Mouse (Mus musculus) neural tube, embryonic 15.5 days (tissue): ENCODE results near the gene Tgif2. TPM values are rescaled to one million over a fixed set of nuclear protein-coding genes. Genes with fewer than 3 reads are reported as not detected.
"Not testable (repeated sequence)": the region's sequence is repeated elsewhere in the genome, so short reads cannot be mapped to it uniquely, and the experiment has no call there.

ENCODE experiments used
- ATAC-seq: fragments of 200-750 bp; cut with Nextera tagmentation; 2 replicates; pipeline ENCODE4 v1.8.0; 2017; ENCODE audit warnings: mild to moderate bottlenecking, moderate TSS enrichment, moderate library complexity; ENCODE audit not compliant: low FRiP score
- H3K27ac ChIP-seq: fragments of 300-500 bp; sonication (generic); replicated peaks from 2 replicates; pipeline ENCODE4 v1.5.1; 2015; ENCODE audit warnings: mild to moderate bottlenecking, inconsistent platforms
- H3K27me3 ChIP-seq: fragments of 300-500 bp; sonication (generic); replicated peaks from 2 replicates; pipeline ENCODE4 v1.6.1; 2015; ENCODE audit warnings: inconsistent platforms
- H3K36me3 ChIP-seq: fragments of 300-500 bp; sonication (generic); 2 replicates; pipeline ENCODE4 v1.6.1; 2015; ENCODE audit warnings: inconsistent platforms
- H3K4me1 ChIP-seq: fragments of 300-500 bp; sonication (generic); 2 replicates; pipeline ENCODE4 v1.6.1; 2015; ENCODE audit warnings: inconsistent platforms
- H3K4me2 ChIP-seq: fragments of 300-500 bp; sonication (generic); 2 replicates; pipeline ENCODE4 v1.6.1; 2015; ENCODE audit warnings: inconsistent platforms, mild to moderate bottlenecking, moderate library complexity
- H3K4me3 ChIP-seq: fragments of 300-500 bp; sonication (generic); replicated peaks from 2 replicates; pipeline ENCODE4 v1.5.1; 2015; ENCODE audit warnings: mild to moderate bottlenecking, inconsistent platforms
- H3K9ac ChIP-seq: fragments of 300-500 bp; sonication (generic); replicated peaks from 2 replicates; pipeline ENCODE4 v1.6.1; 2015; ENCODE audit warnings: mild to moderate bottlenecking, inconsistent platforms
- H3K9me3 ChIP-seq: fragments of 300-500 bp; sonication (generic); replicated peaks from 2 replicates; pipeline ENCODE4 v1.6.1; 2016; ENCODE audit warnings: inconsistent platforms
- WGBS: fragments of 180-500 bp; shearing (Covaris S2); methylation state at CpG from one replicate; pipeline ENCODE4 v1.1.7; 2015; ENCODE audit warnings: mixed read lengths; 5-methylcytosine and 5-hydroxymethylcytosine counted together
- polyA plus RNA-seq: library from polyadenylated mRNA; unstranded; fragments of >200 nt; fragmentation: Nextera tagmentation; extraction: Ambion mirVana; gene quantifications from 2 replicates; pipeline ENCODE4 v1.2.1, GENCODE M21; 2015

The Tgif2 gene
- polyA plus RNA-seq, 1 experiment from 2014 or later, result 10.3 TPM

DNA sequence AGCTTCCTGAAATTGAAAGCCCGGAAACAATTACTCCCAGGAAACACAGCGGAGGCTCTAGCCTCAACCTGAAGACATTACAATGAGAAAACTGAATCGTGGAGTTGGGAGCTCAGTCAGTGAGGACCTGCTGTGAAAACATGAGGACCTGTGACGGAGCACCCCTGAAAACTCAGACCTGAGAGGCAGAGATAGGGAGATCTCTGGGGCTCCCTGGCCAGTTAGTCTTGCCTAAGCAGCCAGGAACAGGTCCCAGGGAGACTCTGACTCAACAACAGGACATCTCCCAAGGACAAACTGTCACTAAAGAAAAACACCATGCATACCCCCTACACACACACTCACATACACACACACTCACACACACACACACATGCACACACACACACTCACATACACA lies 58.6 kb downstream of the Tgif2 start:
- Histone ChIP-seq H3K27ac (no peak overlapping the region; the same call in 1 of the 2 replicates), H3K4me3 (no peak overlapping the region), H3K27me3 (no peaks in the 10 kb centered on the region), H3K9ac (no peak overlapping the region), H3K36me3 (no peaks in the 10 kb centered on the region), H3K4me1 (peaks cover 6% of the 10 kb centered on the region), H3K9me3 (no peaks in the 10 kb centered on the region), H3K4me2 (no peak overlapping the region)
- ATAC-seq, result no peak
- WGBS, result 57% methylated on average over 4 of the region's 4 CpGs

DNA sequence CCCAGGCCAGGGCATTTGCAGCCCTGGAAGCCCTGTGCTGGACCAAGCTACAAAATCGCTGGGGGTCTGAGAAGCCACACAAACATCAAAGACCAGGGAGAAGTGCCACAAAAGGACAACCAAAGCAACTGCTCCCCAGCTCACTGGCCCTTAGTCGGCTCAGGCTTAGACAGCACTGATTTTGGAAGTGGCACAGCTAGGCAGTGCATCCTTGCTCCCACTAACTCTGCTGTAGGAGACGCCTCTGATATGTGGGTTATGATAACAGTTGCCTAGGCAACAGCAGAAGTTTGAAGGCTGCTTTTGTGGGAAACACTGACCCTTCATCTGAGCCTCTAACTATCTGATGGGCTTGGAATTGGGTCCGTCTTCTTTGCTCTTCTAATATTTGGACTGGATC lies 59.4 kb downstream of the Tgif2 start:
- no peak overlapping the region for H3K4me3 ChIP-seq
- WGBS, result 73% methylated on average over 4 of the region's 4 CpGs
- no peak for ATAC-seq
- H3K4me2 ChIP-seq, result no peak overlapping the region
- peaks cover 6% of the 10 kb centered on the region for H3K4me1 ChIP-seq
- no peaks in the 10 kb centered on the region for H3K9me3 ChIP-seq
- no peak overlapping the region for H3K9ac ChIP-seq
- H3K36me3 ChIP-seq, result no peaks in the 10 kb centered on the region
- H3K27me3 ChIP-seq, result no peaks in the 10 kb centered on the region
- H3K27ac ChIP-seq, result no peak overlapping the region

DNA sequence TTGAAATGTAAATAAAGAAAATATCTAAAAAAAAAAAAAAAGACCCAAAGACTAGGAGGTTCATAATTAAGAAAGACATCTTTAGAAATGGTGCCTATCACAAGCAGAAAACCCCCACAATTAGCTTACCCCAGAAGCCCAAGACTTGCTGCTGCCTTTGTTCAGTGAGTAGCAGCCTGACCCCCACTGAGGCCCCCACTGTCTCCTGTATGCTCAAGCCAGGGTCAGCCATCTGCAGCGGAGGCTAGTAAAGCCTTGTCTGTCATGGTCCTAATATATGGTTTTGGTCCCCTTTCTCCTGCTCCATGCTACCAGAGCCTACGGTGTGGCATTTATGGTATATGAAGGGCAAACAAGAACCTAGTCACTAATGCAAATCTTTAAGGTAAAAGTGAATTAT lies 61.5 kb downstream of the Tgif2 start:
- no peak for ATAC-seq
- Histone ChIP-seq H3K4me2 (no peak overlapping the region), H3K4me1 (peaks cover 6% of the 10 kb centered on the region), H3K27me3 (no peaks in the 10 kb centered on the region), H3K36me3 (no peaks in the 10 kb centered on the region), H3K9me3 (no peaks in the 10 kb centered on the region), H3K4me3 (no peak overlapping the region), H3K27ac (no peak overlapping the region), H3K9ac (no peak overlapping the region)
- 47% methylated on average over 2 of the region's 2 CpGs for WGBS

DNA sequence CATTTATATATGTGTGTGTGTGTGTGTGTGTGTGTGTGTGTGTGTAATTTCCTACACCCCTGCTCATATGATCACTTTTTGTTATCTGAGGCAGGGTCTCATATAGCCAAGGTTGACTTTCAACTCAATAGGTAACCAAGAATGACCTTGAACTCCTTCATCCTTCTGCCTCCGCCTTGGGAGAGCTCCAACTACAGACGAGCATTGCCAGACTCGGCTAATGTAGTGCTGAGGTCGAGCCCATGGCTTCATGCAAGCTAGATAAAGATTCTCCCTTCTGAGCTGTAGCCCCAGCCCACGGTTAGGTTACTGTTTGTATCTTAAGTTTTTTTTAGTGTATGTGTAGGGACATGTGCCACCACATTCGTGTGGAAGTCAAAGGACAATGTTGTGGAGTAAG lies 62.1 kb downstream of the Tgif2 start:
- Histone ChIP-seq H3K9ac (no peak overlapping the region), H3K27me3 (no peaks in the 10 kb centered on the region), H3K4me2 (no peak overlapping the region), H3K36me3 (no peaks in the 10 kb centered on the region), H3K4me3 (no peak overlapping the region), H3K27ac (no peak overlapping the region), H3K4me1 (peaks cover 6% of the 10 kb centered on the region), H3K9me3 (no peaks in the 10 kb centered on the region)
- ATAC-seq, result no peak
- 80% methylated on average over 6 of the region's 6 CpGs for WGBS

DNA sequence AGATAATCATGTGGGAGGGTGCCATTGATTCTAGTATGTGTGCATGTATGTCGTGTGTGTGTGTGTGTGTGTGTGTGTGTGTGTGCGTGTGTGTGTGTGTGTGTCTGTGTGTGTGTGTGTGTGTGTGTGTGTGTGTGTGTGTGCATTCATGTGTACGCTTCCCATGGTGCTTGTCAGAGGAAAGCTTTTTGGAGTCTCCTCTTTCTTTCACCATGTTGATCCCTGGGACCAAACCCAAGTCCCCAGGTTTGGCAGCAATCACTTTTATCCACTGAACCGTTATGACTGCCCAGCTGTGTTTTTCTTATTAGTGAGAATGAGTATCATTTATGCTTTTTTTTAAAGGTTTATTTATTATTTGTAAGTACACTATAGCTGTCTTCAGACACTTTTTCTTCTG lies 62.6 kb downstream of the Tgif2 start:
- WGBS, result 70% methylated on average over 4 of the region's 4 CpGs
- H3K4me3 ChIP-seq, H3K9ac ChIP-seq, H3K36me3 ChIP-seq, H3K4me1 ChIP-seq, H3K27me3 ChIP-seq, H3K27ac ChIP-seq, H3K9me3 ChIP-seq, ATAC-seq, H3K4me2 ChIP-seq: not testable (repeated sequence)

DNA sequence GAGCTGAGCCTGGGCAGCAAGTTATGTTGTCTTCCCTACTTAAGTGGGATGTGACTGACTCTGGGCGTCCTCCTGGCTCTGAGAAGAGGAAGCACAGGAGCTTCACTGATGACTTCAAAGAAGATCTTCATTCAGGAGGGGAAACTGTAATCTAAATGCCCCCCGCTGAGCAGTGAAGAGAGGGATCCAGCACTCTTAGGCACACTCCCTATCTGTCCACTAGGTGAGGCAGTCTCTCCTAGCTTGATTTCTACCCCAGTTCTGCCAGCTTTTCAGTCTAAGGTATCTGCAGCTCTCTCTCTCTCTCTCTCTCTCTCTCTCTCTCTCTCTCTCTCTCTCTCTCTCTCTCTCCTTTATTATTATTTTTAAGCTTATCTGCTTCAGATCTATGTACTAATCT lies 63.6 kb downstream of the Tgif2 start:
- no peaks in the 10 kb centered on the region for H3K9me3 ChIP-seq
- 28% methylated on average over 2 of the region's 2 CpGs for WGBS
- H3K4me1 ChIP-seq, result peaks cover 1% of the 10 kb centered on the region
- H3K4me3 ChIP-seq, result no peak overlapping the region
- H3K36me3 ChIP-seq, result no peaks in the 10 kb centered on the region
- no peak overlapping the region for H3K4me2 ChIP-seq
- H3K9ac ChIP-seq, result no peak overlapping the region
- no peak overlapping the region for H3K27ac ChIP-seq
- no peak for ATAC-seq
- no peaks in the 10 kb centered on the region for H3K27me3 ChIP-seq

Other genes starting within 250 kb of the Tgif2 start
- gene Dlgap4, start 226.3 kb upstream of the Tgif2 start, polyA plus RNA-seq, result 161 and 188 TPM in 2 replicates
- 40.8 and 169 TPM in 2 replicates for gene Myl9, start 64.6 kb upstream of the Tgif2 start, polyA plus RNA-seq
- gene 4930518I15Rik, start 17.9 kb downstream of the Tgif2 start, polyA plus RNA-seq, result 7.6 and 8.9 TPM in 2 replicates
- gene Rab5if, start 23.1 kb downstream of the Tgif2 start, polyA plus RNA-seq, result 152 TPM in 2 replicates
- gene Sla2, start 47.2 kb downstream of the Tgif2 start, polyA plus RNA-seq, result 0.22 and 7.3 TPM in 2 replicates
- 158 and 168 TPM in 2 replicates for gene Ndrg3, start 152.0 kb downstream of the Tgif2 start, polyA plus RNA-seq
- gene Dsn1, start 167.1 kb downstream of the Tgif2 start, polyA plus RNA-seq, result 8.3 and 13.8 TPM in 2 replicates
- 3.3 and 4.9 TPM in 2 replicates for gene Soga1, start 239.2 kb downstream of the Tgif2 start, polyA plus RNA-seq
- gene Tldc2, start 247.0 kb downstream of the Tgif2 start, polyA plus RNA-seq, result 0.43 TPM in 1 of 2 replicates, not detected in the other